Mouse (Mus musculus): ENCODE measurements around the gene Pask. TPM values are rescaled to one million over a fixed set of nuclear protein-coding genes. Genes with fewer than 3 reads are reported as not detected.

Pask gene
- polyA plus RNA-seq (2016; fragmentation: Nextera tagmentation; extraction: Ambion mirVana) = 9.8 and 10.8 TPM in 2 replicates

DNA sequence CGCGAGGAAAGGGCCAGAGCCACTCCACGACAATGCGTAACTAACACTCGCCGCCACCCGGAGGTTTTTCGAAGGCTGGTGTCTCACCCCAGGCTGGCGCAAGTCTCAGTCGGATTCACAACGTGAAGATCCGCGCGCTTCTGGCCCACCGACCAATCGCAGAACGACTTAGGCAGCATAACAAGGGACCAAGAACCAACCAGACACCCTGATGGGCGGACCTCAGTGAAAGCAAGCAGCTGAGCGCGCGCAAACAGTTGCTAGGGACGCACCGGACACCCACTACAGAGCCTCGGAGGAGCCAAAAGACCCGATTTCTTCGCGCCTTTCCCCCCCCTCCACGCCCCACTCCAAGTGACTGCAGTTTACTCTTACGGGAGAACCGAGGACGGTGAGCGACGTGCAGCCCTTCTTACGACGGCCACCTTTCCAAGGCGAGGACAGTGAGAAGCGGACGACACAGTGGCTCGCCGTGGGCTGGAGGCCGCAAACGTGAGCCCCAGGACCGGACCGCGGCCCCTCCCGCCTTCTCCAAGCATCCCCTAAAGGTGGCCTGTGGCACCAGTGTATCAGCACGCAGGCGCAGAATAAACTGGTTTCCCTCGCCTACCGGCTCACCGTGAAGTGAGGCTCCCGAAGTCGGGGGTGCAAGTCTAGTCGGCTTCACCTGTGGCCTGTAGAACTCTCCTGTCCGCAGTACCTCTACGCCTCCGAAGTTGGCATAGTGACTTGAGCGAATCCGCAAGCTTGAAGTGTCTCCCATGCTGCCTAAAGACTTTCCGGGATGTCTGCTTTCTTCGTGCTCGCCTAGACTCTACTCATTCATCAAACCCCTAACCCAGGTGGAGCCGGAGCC lies at the start of gene Pask, which contains the start of gene Ppp1r7:
Pask (minus strand) TSS at position 835 of the 856 bp plus-strand sequence.
Ppp1r7 (plus strand) TSS at position 207 of the 856 bp plus-strand sequence.
- H3K36me3 ChIP-seq = peaks cover 16% of the 10 kb centered on the region
- WGBS = under 1% methylated on average over 63 of the region's 63 CpGs

DNA sequence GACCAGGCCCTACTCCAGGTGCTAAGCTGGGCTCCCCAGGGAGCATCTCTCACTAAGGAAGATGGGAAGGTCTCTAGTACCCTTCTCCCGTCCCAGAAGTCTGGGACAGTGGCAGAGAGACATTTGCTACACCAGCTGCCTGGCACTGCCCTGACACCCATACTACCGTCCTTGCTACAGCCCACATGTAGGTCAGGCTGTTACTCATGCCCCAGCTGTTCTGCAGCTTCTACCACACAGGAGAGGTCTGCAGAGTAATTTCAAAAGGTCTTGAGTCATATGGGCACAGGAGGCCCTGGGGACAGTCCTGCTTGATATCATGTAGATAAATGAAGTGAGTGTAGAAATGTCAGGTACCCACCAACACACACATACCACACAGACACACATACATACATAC lies 45.6 kb upstream of the Pask start:
- Histone ChIP-seq H3K36me3 (no peaks in the 10 kb centered on the region), H3K27ac (ENCODE audit: poor library complexity, severe bottlenecking) (no peak overlapping the region), H3K9me3 (replicated peaks) (no peaks in the 10 kb centered on the region), H3K27me3 (replicated peaks) (no peaks in the 10 kb centered on the region), H3K4me1 (replicated peaks) (no peaks in the 10 kb centered on the region), H3K4me3 (no peak overlapping the region), H3K4me2 (no peak overlapping the region), H3K9ac (no peak overlapping the region)
- WGBS = 58% methylated on average over 2 of the region's 2 CpGs
- ATAC-seq (ENCODE audit: insufficient number of reproducible peaks, low FRiP score) = no peak

More for the DNA sequence above, at the start of gene Pask, which contains the start of gene Ppp1r7:
- no peaks in the 10 kb centered on the region for H3K27me3 ChIP-seq (replicated peaks)
- peak within 1 kb of the TSS; percentile 53; the same call in 1 of the 2 replicates for H3K27ac ChIP-seq (ENCODE audit: poor library complexity, severe bottlenecking)
- peak within 1 kb of the TSS; percentile 84 for H3K4me2 ChIP-seq
- H3K4me1 ChIP-seq (replicated peaks) = peaks cover 8% of the 10 kb centered on the region
- ATAC-seq (ENCODE audit: insufficient number of reproducible peaks, low FRiP score) = peak; percentile 94
- no peaks in the 10 kb centered on the region for H3K9me3 ChIP-seq (replicated peaks)
- H3K9ac ChIP-seq = peak within 1 kb of the TSS; percentile 85
- H3K4me3 ChIP-seq = peak within 1 kb of the TSS; percentile 73

DNA sequence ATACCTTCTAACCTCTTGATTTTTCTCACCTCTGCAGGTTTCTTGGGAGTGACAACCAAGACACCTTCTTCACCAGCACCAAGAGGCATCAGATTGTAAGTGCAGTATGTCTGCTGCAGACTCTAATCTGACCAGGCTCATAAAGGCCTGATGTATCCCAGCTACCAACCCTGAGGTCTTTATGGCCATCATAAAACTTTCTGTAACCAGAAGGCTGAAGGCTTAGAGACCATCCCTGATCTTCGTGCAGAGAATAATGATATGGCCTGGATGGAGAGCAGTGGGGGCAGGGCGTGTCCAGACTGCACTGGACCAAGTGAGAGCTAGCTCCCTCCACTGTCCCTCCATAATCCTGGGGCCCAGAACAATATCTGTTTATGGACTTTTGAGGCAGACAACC lies 43.9 kb upstream of the Pask start:
- ATAC-seq (ENCODE audit: insufficient number of reproducible peaks, low FRiP score) = no peak
- no peak overlapping the region for H3K4me2 ChIP-seq
- WGBS = 80% methylated on average over 2 of the region's 2 CpGs

DNA sequence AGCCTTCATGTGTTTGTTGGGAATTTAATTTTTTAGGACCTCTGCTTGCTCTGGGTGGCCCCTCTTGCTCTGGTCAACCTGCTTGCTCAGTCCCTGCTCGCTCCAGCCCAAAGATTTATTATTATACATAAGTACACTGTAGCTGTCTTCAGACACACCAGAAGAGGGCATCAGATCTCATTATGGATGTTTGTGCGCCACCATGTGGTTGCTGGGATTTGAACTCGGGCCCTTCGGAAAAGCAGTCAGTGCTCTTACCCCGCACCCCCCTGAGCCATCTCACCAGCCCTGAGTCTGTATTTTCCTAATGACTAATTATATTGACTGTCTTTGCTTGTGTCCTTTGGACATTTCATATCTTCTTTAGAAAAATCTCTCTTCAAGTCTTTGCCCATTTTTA lies 35.8 kb upstream of the Pask start:
- no peak for ATAC-seq (ENCODE audit: insufficient number of reproducible peaks, low FRiP score)
- H3K4me1 ChIP-seq (replicated peaks) = no peaks in the 10 kb centered on the region
- no peaks in the 10 kb centered on the region for H3K36me3 ChIP-seq
- no peak overlapping the region for H3K9ac ChIP-seq
- WGBS = 75% methylated on average over 5 of the region's 5 CpGs
- H3K4me2 ChIP-seq = no peak overlapping the region
- H3K9me3 ChIP-seq (replicated peaks) = no peaks in the 10 kb centered on the region
- H3K27ac ChIP-seq (ENCODE audit: poor library complexity, severe bottlenecking) = no peak overlapping the region
- no peaks in the 10 kb centered on the region; the same call in 1 of the 2 replicates for H3K27me3 ChIP-seq (replicated peaks)
- no peak overlapping the region for H3K4me3 ChIP-seq

More for the DNA sequence above, 43.9 kb upstream of the Pask start:
- Histone ChIP-seq H3K4me3 (no peak overlapping the region), H3K9me3 (replicated peaks) (no peaks in the 10 kb centered on the region), H3K36me3 (no peaks in the 10 kb centered on the region), H3K9ac (no peak overlapping the region), H3K27ac (ENCODE audit: poor library complexity, severe bottlenecking) (no peak overlapping the region), H3K27me3 (replicated peaks) (no peaks in the 10 kb centered on the region), H3K4me1 (replicated peaks) (no peaks in the 10 kb centered on the region)

DNA sequence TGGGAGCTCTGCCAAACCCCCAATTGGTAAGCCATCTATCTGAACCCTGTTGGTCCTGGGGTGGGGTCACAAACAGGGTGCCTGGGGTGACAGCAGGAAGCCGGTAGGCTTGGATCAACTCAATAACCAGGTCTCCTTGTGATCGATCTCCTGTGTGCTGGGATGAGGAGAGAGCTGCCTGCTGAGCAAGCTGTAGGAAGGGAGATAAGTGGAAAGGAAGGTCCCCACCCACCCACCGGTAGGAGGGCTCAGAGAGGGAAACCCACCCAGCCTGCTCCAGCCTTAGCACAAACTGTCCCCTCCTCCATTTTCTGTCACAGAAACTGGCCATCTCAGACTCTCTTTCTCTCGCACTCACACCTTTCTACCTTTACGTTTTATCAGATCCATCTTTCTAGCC lies 34.0 kb upstream of the Pask start:
- WGBS = 33% methylated on average over 5 of the region's 5 CpGs
- Histone ChIP-seq H3K4me1 (replicated peaks) (no peaks in the 10 kb centered on the region), H3K36me3 (no peaks in the 10 kb centered on the region), H3K4me3 (no peak overlapping the region), H3K27me3 (replicated peaks) (no peaks in the 10 kb centered on the region; the same call in 1 of the 2 replicates), H3K4me2 (no peak overlapping the region), H3K9me3 (replicated peaks) (no peaks in the 10 kb centered on the region), H3K27ac (ENCODE audit: poor library complexity, severe bottlenecking) (no peak overlapping the region), H3K9ac (no peak overlapping the region)
- no peak for ATAC-seq (ENCODE audit: insufficient number of reproducible peaks, low FRiP score)

DNA sequence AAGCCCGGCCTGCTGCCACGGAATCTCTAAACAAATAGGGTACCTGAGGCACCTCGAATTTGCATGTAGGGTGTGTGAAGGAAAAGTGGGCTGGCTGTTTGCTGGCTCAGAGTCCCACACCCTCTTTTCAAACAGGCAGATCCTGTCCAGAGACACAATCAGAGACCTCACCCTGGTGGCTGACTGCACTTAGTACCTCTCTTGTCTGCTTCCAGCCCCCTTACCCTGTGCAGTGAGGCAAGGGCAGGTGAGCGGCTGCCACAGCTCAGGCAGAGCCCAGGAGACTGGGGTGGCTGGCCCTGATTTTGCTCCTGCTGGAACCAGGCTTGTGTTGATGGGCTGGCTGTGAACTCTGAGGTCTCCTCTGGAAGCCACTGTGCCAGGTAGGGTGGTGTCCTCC lies 30.4 kb upstream of the Pask start, which contains the start of gene Ano7:
Ano7 (plus strand) TSS at position 266 of the 400 bp plus-strand sequence.
- no peaks in the 10 kb centered on the region for H3K36me3 ChIP-seq
- H3K27me3 ChIP-seq (replicated peaks) = no peaks in the 10 kb centered on the region; the same call in 1 of the 2 replicates
- ATAC-seq (ENCODE audit: insufficient number of reproducible peaks, low FRiP score) = no peak
- no peak within 1 kb of the TSS for H3K4me3 ChIP-seq
- H3K4me2 ChIP-seq = no peak within 1 kb of the TSS
- H3K9me3 ChIP-seq (replicated peaks) = no peaks in the 10 kb centered on the region
- WGBS = 72% methylated on average over 4 of the region's 4 CpGs
- no peak within 1 kb of the TSS for H3K9ac ChIP-seq
- no peaks in the 10 kb centered on the region for H3K4me1 ChIP-seq (replicated peaks)
- no peak within 1 kb of the TSS for H3K27ac ChIP-seq (ENCODE audit: poor library complexity, severe bottlenecking)

DNA sequence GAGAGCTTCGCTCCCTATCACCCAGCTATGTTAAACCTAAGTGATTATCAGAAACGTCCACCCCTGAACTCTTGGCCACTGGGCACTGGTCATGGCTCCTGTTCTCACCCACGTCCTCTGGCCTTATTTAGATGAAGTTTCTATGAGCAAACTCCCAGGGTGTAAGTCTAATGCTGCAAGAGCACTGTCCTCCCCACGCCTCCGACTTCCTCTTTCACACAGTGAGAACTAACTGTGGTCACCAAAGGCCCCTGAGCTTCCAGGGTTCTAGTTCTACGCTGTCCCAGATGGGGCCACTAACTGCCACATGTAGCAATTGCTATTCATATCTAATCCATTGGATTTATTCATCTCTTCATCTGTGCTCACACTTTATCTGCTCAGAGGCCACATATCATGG lies 22.4 kb upstream of the Pask start:
- no peaks in the 10 kb centered on the region for H3K27me3 ChIP-seq (replicated peaks)
- no peaks in the 10 kb centered on the region for H3K4me1 ChIP-seq (replicated peaks)
- H3K27ac ChIP-seq (ENCODE audit: poor library complexity, severe bottlenecking) = no peak overlapping the region
- no peak overlapping the region for H3K4me2 ChIP-seq
- H3K9ac ChIP-seq = no peak overlapping the region
- no peak overlapping the region for H3K4me3 ChIP-seq
- 89% methylated on average over 6 of the region's 6 CpGs for WGBS
- peaks cover 60% of the 10 kb centered on the region for H3K36me3 ChIP-seq
- H3K9me3 ChIP-seq (replicated peaks) = no peaks in the 10 kb centered on the region
- no peak for ATAC-seq (ENCODE audit: insufficient number of reproducible peaks, low FRiP score)

DNA sequence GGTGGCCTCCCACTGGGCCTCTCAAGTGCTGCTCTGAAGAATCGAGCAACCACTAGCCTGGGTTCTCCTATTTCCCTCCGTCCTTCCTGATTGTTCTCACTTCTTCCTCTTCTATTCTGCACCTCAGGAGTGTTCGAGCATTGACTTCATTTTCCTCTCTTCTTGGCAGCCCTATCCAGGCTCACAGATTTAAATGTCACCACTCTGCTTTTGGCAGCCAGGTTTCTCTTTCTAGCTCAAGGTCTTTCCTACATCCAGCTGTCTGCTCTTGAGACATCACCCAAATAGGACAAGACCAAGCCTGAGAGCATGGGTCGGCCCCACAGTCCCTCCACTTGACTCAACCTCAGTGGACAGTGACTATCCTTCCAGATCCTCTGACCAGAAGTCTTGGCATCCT lies 19.4 kb upstream of the Pask start:
- ATAC-seq (ENCODE audit: insufficient number of reproducible peaks, low FRiP score) = no peak
- H3K4me2 ChIP-seq = no peak overlapping the region
- H3K4me1 ChIP-seq (replicated peaks) = no peaks in the 10 kb centered on the region
- H3K4me3 ChIP-seq = no peak overlapping the region
- WGBS = 83% methylated on average over 4 of the region's 4 CpGs
- H3K9me3 ChIP-seq (replicated peaks) = no peaks in the 10 kb centered on the region
- H3K27ac ChIP-seq (ENCODE audit: poor library complexity, severe bottlenecking) = no peak overlapping the region
- H3K9ac ChIP-seq = no peak overlapping the region
- H3K36me3 ChIP-seq = peaks cover 83% of the 10 kb centered on the region
- H3K27me3 ChIP-seq (replicated peaks) = no peaks in the 10 kb centered on the region

DNA sequence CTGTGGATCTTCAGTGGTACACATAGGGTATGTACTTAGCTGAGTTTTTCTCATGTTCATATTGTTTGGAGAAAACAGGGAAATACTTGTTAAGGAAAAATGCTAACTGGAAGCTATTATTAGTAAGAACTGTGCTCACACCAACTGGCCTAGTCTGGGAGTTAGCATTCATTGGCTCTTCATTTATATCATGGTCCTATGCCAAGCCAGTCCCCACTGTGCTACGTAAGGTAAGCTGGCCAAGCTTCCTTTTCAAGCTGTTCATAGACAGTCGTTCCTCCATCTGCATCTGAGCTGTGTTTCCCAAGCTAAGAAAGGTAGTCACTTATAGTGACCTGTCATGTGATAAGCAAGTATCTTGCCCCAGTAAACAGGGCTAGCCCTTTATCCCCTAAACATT lies 9.4 kb upstream of the Pask start:
- ATAC-seq (ENCODE audit: insufficient number of reproducible peaks, low FRiP score) = no peak
- 86% methylated on average over 2 of the region's 2 CpGs for WGBS
- H3K27ac ChIP-seq (ENCODE audit: poor library complexity, severe bottlenecking) = no peak overlapping the region
- H3K9me3 ChIP-seq (replicated peaks) = no peaks in the 10 kb centered on the region
- no peak overlapping the region for H3K4me3 ChIP-seq
- no peak overlapping the region for H3K9ac ChIP-seq
- H3K4me2 ChIP-seq = no peak overlapping the region
- H3K4me1 ChIP-seq (replicated peaks) = no peaks in the 10 kb centered on the region
- H3K36me3 ChIP-seq = peaks cover 82% of the 10 kb centered on the region
- H3K27me3 ChIP-seq (replicated peaks) = no peaks in the 10 kb centered on the region

DNA sequence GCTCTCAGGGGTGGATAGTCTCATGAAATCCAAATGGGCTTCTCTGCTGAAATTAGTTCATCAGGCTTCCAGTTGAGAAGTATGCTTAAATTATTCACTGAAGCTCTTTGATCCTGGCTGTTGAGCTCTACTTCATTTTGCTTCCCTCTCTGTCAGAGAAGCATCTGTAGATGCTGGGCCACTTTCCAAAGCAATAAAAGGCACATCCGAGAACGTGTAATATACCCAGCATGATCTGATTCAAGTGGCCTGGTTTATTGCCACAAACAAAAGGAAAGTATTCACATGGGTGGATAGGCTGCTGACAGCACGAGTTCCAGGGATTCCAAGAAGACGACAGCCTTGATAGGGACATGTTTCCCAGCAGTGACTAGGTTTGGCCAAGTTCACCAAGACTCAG lies 6.4 kb upstream of the Pask start:
- no peak for ATAC-seq (ENCODE audit: insufficient number of reproducible peaks, low FRiP score)
- WGBS = 50% methylated on average over 4 of the region's 4 CpGs
- no peak overlapping the region for H3K9ac ChIP-seq
- no peaks in the 10 kb centered on the region for H3K9me3 ChIP-seq (replicated peaks)
- H3K27ac ChIP-seq (ENCODE audit: poor library complexity, severe bottlenecking) = no peak overlapping the region
- H3K4me2 ChIP-seq = no peak overlapping the region
- no peaks in the 10 kb centered on the region for H3K4me1 ChIP-seq (replicated peaks)
- peaks cover 71% of the 10 kb centered on the region for H3K36me3 ChIP-seq
- no peak overlapping the region for H3K4me3 ChIP-seq
- H3K27me3 ChIP-seq (replicated peaks) = no peaks in the 10 kb centered on the region

DNA sequence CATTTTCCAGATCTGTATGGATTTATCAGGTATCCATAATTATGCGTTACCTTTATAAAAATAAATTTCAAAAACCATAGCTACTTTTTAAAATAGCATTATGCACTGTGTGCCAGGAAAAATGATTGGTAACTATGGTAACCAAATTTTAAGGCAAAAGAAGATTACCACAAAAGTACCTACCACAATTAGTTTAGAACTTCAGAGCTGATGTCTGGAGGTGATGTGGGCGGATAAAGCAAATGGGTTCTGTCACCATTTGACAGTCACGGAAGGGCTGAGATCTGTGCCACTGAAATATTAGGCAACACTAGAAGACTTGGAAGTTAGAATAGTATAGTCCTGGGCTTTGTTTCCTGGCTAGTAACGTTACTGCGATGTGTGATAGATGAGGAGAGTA lies 3.9 kb upstream of the Pask start:
- no peak overlapping the region for H3K4me2 ChIP-seq
- H3K9ac ChIP-seq = no peak overlapping the region
- ATAC-seq (ENCODE audit: insufficient number of reproducible peaks, low FRiP score) = no peak
- no peaks in the 10 kb centered on the region for H3K9me3 ChIP-seq (replicated peaks)
- WGBS = 91% methylated on average over 5 of the region's 5 CpGs
- peaks cover 48% of the 10 kb centered on the region for H3K36me3 ChIP-seq
- H3K27ac ChIP-seq (ENCODE audit: poor library complexity, severe bottlenecking) = no peak overlapping the region
- H3K4me3 ChIP-seq = no peak overlapping the region
- peaks cover 4% of the 10 kb centered on the region for H3K4me1 ChIP-seq (replicated peaks)
- no peaks in the 10 kb centered on the region for H3K27me3 ChIP-seq (replicated peaks)

Measured in heart, embryonic 12.5 days (tissue).